Mouse (Mus musculus) ES-E14 (cell line): Measurements from ENCODE around the gene Akr1c19.

Experiments
- CHD2 ChIP-seq: IDR thresholded peaks from 2 replicates; pipeline ENCODE4 v1.6.1; 2014; ENCODE audit warnings: mild to moderate bottlenecking, low read depth, low read length, inconsistent platforms
- HCFC1 ChIP-seq: IDR thresholded peaks from 2 replicates; pipeline ENCODE4 v1.6.1; 2012; ENCODE audit warnings: low read length, inconsistent platforms, borderline replicate concordance; ENCODE audit not compliant: insufficient read depth
- MAFK ChIP-seq: IDR thresholded peaks from 2 replicates; pipeline ENCODE4 v1.6.1; 2014; ENCODE audit warnings: mild to moderate bottlenecking, low read depth, low read length, inconsistent platforms; ENCODE audit not compliant: insufficient read depth
- ZC3H11A ChIP-seq: IDR thresholded peaks from 2 replicates; pipeline ENCODE4 v1.6.1; 2012; ENCODE audit warnings: low read depth, mild to moderate bottlenecking, inconsistent platforms, low read length, borderline replicate concordance
- ZNF384 ChIP-seq: IDR thresholded peaks from 2 replicates; pipeline ENCODE4 v1.6.1; 2012; ENCODE audit warnings: low read depth, low read length, inconsistent platforms

GRCm38 (mm10) chr13:4230841-4231623 lies 2.5 kb downstream of the Akr1c19 start:
- no peak for TF ChIP-seq ZNF384
- no peak for TF ChIP-seq ZC3H11A
- TF ChIP-seq MAFK: no peak
- TF ChIP-seq HCFC1: no peak
- TF ChIP-seq CHD2: no peak
